Mouse (Mus musculus): ENCODE measurements at regions not wholly inside any gene's neighbourhood (a gene's known extent, or its start where the extent isn't known, plus 50 kb on each side); places are given as distances from the start of the nearest gene placed in this dataset.

DNA sequence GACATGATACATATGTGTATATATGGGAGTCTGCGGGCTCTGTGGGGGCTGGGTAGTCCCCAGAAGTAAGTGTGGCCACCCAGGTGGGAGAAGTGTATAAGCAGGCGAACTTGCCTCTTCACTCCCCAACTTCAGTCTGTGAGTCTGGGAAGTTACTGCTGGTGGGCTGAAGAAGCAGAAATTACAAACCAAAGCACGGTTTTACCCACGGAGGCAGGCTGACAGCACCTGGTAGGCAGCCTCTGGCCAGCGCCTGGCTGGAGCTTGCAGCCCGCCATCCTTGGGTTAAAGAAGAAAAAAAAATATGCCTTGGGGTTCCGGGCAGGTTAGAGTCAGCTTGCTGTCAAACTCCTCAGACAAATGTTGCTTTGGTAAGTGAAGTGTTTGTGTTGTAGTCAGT lies 131.9 kb upstream of the Ubr2 start:
- TF ChIP-seq POLR2A (IDR thresholded peaks at IDR 0.05; ENCODE audit: extremely low read depth, insufficient read depth, low read length) (no peak), CTCF (IDR thresholded peaks at IDR 0.05; ENCODE audit: low read depth, low read length) (no peak)

Data from liver, adult 2 months (tissue).